Mouse (Mus musculus) kidney, embryonic 16.5 days (tissue): ENCODE data around the gene Kctd11. TPM values are rescaled to one million over a fixed set of nuclear protein-coding genes. Genes with fewer than 3 reads are reported as not detected.
"Not testable (repeated sequence)": the region's sequence is repeated elsewhere in the genome, so short reads cannot be mapped to it uniquely, and the experiment has no call there.

Source experiments
- ATAC-seq: fragments of 200-750 bp; cut with Nextera tagmentation; 2 replicates; pipeline ENCODE4 v1.8.0; 2017; ENCODE audit warnings: moderate TSS enrichment; ENCODE audit not compliant: low FRiP score, low TSS enrichment
- H3K27ac ChIP-seq: fragments of 300-500 bp; sonication (generic); 2 replicates; pipeline ENCODE4 v1.5.1; 2014; ENCODE audit warnings: low read length
- H3K27me3 ChIP-seq: fragments of 300-500 bp; sonication (generic); 2 replicates; pipeline ENCODE4 v1.6.1; 2014; ENCODE audit warnings: low read length, control low read depth, mixed read lengths; ENCODE audit not compliant: insufficient read depth
- H3K36me3 ChIP-seq: fragments of 300-500 bp; sonication (generic); 2 replicates; pipeline ENCODE4 v1.6.1; 2014; ENCODE audit warnings: low read length, control low read depth, mixed read lengths; ENCODE audit not compliant: insufficient read depth
- H3K4me1 ChIP-seq: fragments of 300-500 bp; sonication (generic); 2 replicates; pipeline ENCODE4 v1.6.1; 2014; ENCODE audit warnings: low read length, control low read depth, mixed read lengths; ENCODE audit not compliant: insufficient read depth
- H3K4me2 ChIP-seq: fragments of 300-500 bp; sonication (generic); replicated peaks from 2 replicates; pipeline ENCODE4 v1.6.1; 2014; ENCODE audit warnings: low read depth, low read length
- H3K4me3 ChIP-seq: fragments of 300-500 bp; sonication (generic); 2 replicates; pipeline ENCODE4 v1.5.1; 2014; ENCODE audit warnings: mild to moderate bottlenecking, low read length
- H3K9ac ChIP-seq: fragments of 300-500 bp; sonication (generic); replicated peaks from 2 replicates; pipeline ENCODE4 v1.6.1; 2014; ENCODE audit warnings: low read length
- H3K9me3 ChIP-seq: fragments of 300-500 bp; sonication (generic); 2 replicates; pipeline ENCODE4 v1.6.1; 2016; ENCODE audit warnings: low read length, control low read depth
- WGBS: fragments of 180-500 bp; shearing (Covaris S2); extraction: QIAGEN DNeasy Blood & Tissue Kit; methylation state at CpG from one replicate; pipeline ENCODE4 v1.1.7; 2014; 5-methylcytosine and 5-hydroxymethylcytosine counted together
- polyA plus RNA-seq: library from polyadenylated mRNA; unstranded; fragments of >200 nt; fragmentation: Nextera tagmentation; extraction: Ambion mirVana; gene quantifications from 2 replicates; pipeline ENCODE4 v1.2.1, GENCODE M21; 2015

Kctd11 gene
- polyA plus RNA-seq, 1 experiment from 2014 or later, result 11.3 TPM

DNA sequence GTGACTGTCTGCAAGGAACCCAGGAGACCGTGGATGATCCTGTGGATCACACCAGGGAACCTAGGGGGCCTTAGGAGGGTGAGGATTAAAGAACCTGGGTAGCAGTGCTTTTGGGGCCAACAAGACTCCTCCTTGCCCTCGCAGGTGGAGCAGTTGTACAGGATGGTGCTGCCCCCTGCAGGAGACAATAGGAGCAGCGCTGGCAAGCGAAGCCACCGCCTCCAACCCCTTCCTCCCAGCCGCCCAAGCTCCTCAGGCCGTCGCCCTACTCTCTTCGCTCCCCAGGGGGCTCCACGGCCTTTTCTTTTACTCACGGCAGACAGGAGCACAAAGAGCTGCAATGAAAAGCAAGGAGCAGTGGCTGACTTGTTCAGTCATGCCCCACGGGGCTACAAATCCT lies 4.3 kb downstream of the Kctd11 start:
- Histone ChIP-seq H3K27me3 (no peaks in the 10 kb centered on the region), H3K4me2 (peak overlapping the region; percentile 30), H3K27ac (peak overlapping the region; percentile 33; the same call in 1 of the 2 replicates), H3K9ac (no peak overlapping the region; the same call in 1 of the 2 replicates), H3K4me3 (peak overlapping the region; percentile 7; the same call in 1 of the 2 replicates), H3K36me3 (no peaks in the 10 kb centered on the region), H3K9me3 (no peaks in the 10 kb centered on the region), H3K4me1 (peaks cover 46% of the 10 kb centered on the region)
- peak; percentile 5; the same call in 1 of the 2 replicates for ATAC-seq
- WGBS, result 4% methylated on average over 12 of the region's 12 CpGs

- no peak overlapping the region for H3K4me2 ChIP-seq
- WGBS, result 58% methylated on average over 7 of the region's 7 CpGs
- peaks cover 44% of the 10 kb centered on the region for H3K4me1 ChIP-seq
- H3K9ac ChIP-seq, result no peak overlapping the region
- no peaks in the 10 kb centered on the region for H3K27me3 ChIP-seq
- peak overlapping the region; percentile 46; the same call in 1 of the 2 replicates for H3K27ac ChIP-seq
- H3K36me3 ChIP-seq, result no peaks in the 10 kb centered on the region
- H3K9me3 ChIP-seq, result no peaks in the 10 kb centered on the region
- no peak for ATAC-seq
- no peak overlapping the region for H3K4me3 ChIP-seq
Observed at GRCm38 (mm10) chr11:69876186-69876585, 5.0 kb downstream of the Kctd11 start.

DNA sequence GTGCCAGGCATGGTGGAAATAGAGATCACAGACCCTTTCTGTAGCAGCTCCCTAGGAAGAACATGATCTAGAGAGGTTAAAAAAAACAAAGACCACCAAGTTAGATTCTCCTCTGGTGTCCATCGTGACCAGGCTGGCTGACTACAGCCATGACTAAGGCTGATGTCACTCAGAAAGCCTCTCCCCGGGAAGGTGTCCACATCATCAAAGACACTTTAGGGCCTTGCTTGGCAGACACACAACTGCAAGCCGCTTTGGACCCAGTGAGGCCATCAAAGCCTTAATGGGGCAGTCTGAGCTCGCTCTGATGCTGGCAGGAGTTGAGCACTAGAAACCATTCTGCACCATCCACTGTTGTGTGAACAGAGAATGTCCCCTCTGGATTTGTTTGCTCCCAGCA lies 8.8 kb downstream of the Kctd11 start:
- Histone ChIP-seq H3K9me3 (no peaks in the 10 kb centered on the region), H3K27ac (no peak overlapping the region), H3K4me3 (no peak overlapping the region), H3K36me3 (no peaks in the 10 kb centered on the region), H3K9ac (no peak overlapping the region), H3K27me3 (no peaks in the 10 kb centered on the region), H3K4me2 (no peak overlapping the region), H3K4me1 (peaks cover 17% of the 10 kb centered on the region)
- WGBS, result 57% methylated on average over 4 of the region's 4 CpGs
- no peak for ATAC-seq

- no peak overlapping the region for H3K4me3 ChIP-seq
- ATAC-seq, result no peak
- peaks cover 12% of the 10 kb centered on the region; the same call in 1 of the 2 replicates for H3K4me1 ChIP-seq
- H3K9ac ChIP-seq, result no peak overlapping the region
- no peaks in the 10 kb centered on the region for H3K27me3 ChIP-seq
- WGBS, result 90% methylated on average over 7 of the region's 7 CpGs
- H3K36me3 ChIP-seq, result no peaks in the 10 kb centered on the region
- H3K27ac ChIP-seq, result no peak overlapping the region
- H3K9me3 ChIP-seq, result no peaks in the 10 kb centered on the region
- H3K4me2 ChIP-seq, result no peak overlapping the region
Observed at GRCm38 (mm10) chr11:69871822-69872221, 9.4 kb downstream of the Kctd11 start.

- WGBS, result 91% methylated on average over 2 of the region's 2 CpGs
Observed at GRCm38 (mm10) chr11:69870289-69871069, 10.7 kb downstream of the Kctd11 start.

DNA sequence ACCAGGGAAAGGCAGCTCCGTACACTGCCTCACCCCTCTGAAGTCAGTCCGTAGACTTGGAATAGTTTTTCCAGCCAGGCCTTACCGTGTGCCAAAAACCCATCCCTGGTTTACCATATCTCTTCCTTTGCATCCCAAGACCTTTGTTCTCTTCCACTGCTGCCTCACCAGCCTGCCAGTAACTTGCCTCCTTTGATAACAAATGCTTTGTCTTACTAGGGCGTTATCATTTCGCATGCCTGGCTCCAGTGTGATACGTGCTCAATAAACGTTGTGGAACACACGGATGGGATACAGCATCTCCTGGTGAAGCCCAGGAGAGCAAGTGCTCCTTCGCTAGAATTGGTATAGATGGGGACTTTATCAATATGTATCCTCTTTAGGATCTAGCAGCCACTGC lies 13.9 kb downstream of the Kctd11 start:
- 76% methylated on average over 9 of the region's 9 CpGs for WGBS

More at GRCm38 (mm10) chr11:69870289-69871069, 10.7 kb downstream of the Kctd11 start:
- no peaks in the 10 kb centered on the region for H3K36me3 ChIP-seq
- no peaks in the 10 kb centered on the region for H3K4me1 ChIP-seq
- ATAC-seq, result no peak
- H3K27me3 ChIP-seq, result no peaks in the 10 kb centered on the region
- H3K4me2 ChIP-seq, result no peak overlapping the region
- H3K4me3 ChIP-seq, result no peak overlapping the region
- no peak overlapping the region for H3K27ac ChIP-seq
- H3K9ac ChIP-seq, result no peak overlapping the region
- H3K9me3 ChIP-seq, result no peaks in the 10 kb centered on the region

GRCm38 (mm10) chr11:69865561-69865960 lies 15.6 kb downstream of the Kctd11 start:
- WGBS, result 81% methylated on average over 9 of the region's 9 CpGs
- Histone ChIP-seq H3K9ac (no peak overlapping the region), H3K4me2 (no peak overlapping the region), H3K27me3 (no peaks in the 10 kb centered on the region), H3K4me3 (no peak overlapping the region), H3K27ac (no peak overlapping the region), H3K9me3 (no peaks in the 10 kb centered on the region), H3K4me1 (no peaks in the 10 kb centered on the region), H3K36me3 (no peaks in the 10 kb centered on the region)
- no peak for ATAC-seq

More for the DNA sequence above, 13.9 kb downstream of the Kctd11 start:
- Histone ChIP-seq H3K36me3 (no peaks in the 10 kb centered on the region), H3K4me1 (no peaks in the 10 kb centered on the region), H3K4me3 (no peak overlapping the region), H3K4me2 (no peak overlapping the region), H3K27ac (no peak overlapping the region), H3K27me3 (no peaks in the 10 kb centered on the region), H3K9ac (no peak overlapping the region), H3K9me3 (no peaks in the 10 kb centered on the region)
- ATAC-seq, result no peak

DNA sequence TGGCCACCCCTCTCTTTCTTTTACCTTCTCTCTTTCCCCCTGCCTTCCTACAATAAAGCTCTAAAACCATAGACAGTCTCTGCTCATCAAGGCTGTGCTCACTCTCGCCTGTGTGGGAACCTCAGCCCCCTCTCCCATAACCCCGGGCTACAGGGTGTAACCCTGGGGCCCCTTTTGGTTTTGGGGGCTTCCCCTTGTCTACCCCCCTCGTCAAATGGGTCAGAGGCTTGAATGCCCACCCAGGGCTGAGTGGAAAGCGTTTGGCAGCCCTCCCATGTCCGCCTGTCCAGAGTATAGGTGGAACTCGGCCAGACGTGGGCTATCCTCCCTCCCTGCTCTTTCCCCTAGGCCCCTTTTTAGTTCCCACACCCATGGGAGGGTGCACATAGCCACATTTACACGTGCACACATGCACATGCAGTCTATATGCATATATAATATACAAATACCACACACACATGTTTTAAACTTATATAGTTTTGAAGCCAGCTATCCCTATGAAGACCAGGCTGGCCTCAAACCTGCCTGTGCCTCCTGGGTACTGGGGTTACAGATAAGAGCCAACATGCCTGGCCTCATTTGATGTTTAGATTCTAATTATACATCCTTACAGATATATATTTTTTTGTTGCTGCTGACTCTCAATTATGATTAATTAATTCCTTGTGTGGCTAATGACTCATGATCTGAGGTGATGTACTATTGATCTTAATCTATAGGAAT lies 16.9 kb downstream of the Kctd11 start:
- H3K4me1 ChIP-seq, result no peaks in the 10 kb centered on the region
- H3K4me3 ChIP-seq, result no peak overlapping the region
- H3K4me2 ChIP-seq, result no peak overlapping the region
- no peak overlapping the region for H3K27ac ChIP-seq
- no peaks in the 10 kb centered on the region for H3K9me3 ChIP-seq
- no peaks in the 10 kb centered on the region for H3K36me3 ChIP-seq
- no peak overlapping the region for H3K9ac ChIP-seq
- WGBS, result 31% methylated on average over 8 of the region's 8 CpGs
- ATAC-seq, result no peak
- no peaks in the 10 kb centered on the region for H3K27me3 ChIP-seq

- WGBS, result 39% methylated on average over 3 of the region's 3 CpGs
- not testable (repeated sequence) for H3K9me3 ChIP-seq, H3K27me3 ChIP-seq, H3K27ac ChIP-seq, H3K4me2 ChIP-seq, H3K9ac ChIP-seq, H3K4me3 ChIP-seq, H3K4me1 ChIP-seq, H3K36me3 ChIP-seq, ATAC-seq
Observed at GRCm38 (mm10) chr11:69863729-69864128, 17.5 kb downstream of the Kctd11 start.
